8 mouse cellular contexts compared by ENCODE assay signal in the genomic region with DNA sequence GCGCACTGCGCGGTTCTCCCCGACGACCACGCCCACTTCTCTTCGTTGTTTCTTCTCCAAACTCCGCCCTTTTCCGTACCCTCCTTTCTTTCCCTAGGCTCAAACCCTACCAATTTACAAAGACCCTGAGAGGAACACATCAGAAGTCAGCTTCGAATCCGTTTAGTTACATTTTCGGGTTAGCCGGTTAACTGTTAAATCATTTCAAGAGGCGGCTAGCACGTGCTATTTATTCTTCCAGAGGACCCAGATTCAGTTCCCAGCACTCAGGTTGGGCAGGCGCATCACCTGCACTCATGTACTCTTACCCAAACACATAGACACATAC. TPM values are rescaled to one million over a fixed set of nuclear protein-coding genes. Genes with fewer than 3 reads are reported as not detected.
DNase-seq lines count a peak whose midpoint lies in the region; ATAC-seq and TF ChIP-seq lines count a peak whose summit lies in the region.

Guk1 (minus strand) TSS at position 154 of the 328 bp plus-strand sequence.

- no peak for DNase-seq in adrenal gland, adult 18-20 months (ENCODE audit: low spot score in 2 of 2)
- DNase-seq in adrenal gland, adult (ENCODE audit: inconsistent age in 2 of 2, low spot score in 1 of 2), result no peak
- DNase-seq in CH12.LX (ENCODE audit: extremely low read depth), result no peak
- DNase-seq in forebrain, embryonic 10.5 days (ENCODE audit: extremely low spot score, low spot score), result no peak
- DNase-seq in heart, postnatal 4 days, result no peak
- no peak for DNase-seq in frontal cortex, postnatal 36 days (ENCODE audit: low spot score in 2 of 2)

- H3K9ac ChIP-seq in CH12.LX (ENCODE audit: insufficient read depth, low read depth), result peak within 1 kb of the TSS; percentile 80
- peak within 1 kb of the TSS; percentile 71 for H3K9ac ChIP-seq in limb, embryonic 15.5 days
- peak within 1 kb of the TSS; percentile 69 for H3K9ac ChIP-seq in stomach, embryonic 15.5 days

- H3K79me2 ChIP-seq in CH12.LX (replicated peaks; ENCODE audit: control insufficient read depth, extremely low read depth, insufficient read depth, poor library complexity, severe bottlenecking), result no peaks in the 10 kb centered on the region

- 5% methylated on average over 16 of the region's 16 CpGs for WGBS in forebrain, embryonic 10.5 days
- 6% methylated on average over 16 of the region's 16 CpGs for WGBS in limb, embryonic 15.5 days
- 5% methylated on average over 16 of the region's 16 CpGs for WGBS in stomach, embryonic 15.5 days

- peaks cover 13 to 36% of the 10 kb centered on the region in 2 experiments for H3K4me1 ChIP-seq in CH12.LX (ENCODE audit: control insufficient read depth in 1 of 2, insufficient read depth in 2 of 2)
- H3K4me1 ChIP-seq in forebrain, embryonic 10.5 days, result peaks cover 10% of the 10 kb centered on the region
- peaks cover 18% of the 10 kb centered on the region for H3K4me1 ChIP-seq in limb, embryonic 15.5 days
- peaks cover 7% of the 10 kb centered on the region; the same call in 1 of the 2 replicates for H3K4me1 ChIP-seq in stomach, embryonic 15.5 days

- peaks cover 0 to 28% of the 10 kb centered on the region in 2 experiments for H3K36me3 ChIP-seq in CH12.LX (replicated peaks in 1 of 2; ENCODE audit: control insufficient read depth in 1 of 2, insufficient read depth in 1 of 2, low read length in 1 of 2)
- H3K36me3 ChIP-seq in forebrain, embryonic 10.5 days (replicated peaks), result peaks cover under 1% of the 10 kb centered on the region; the same call in 1 of the 2 replicates
- 0 out of 2 replicates have a peak, but pooled peaks cover under 1% of the 10 kb centered on the region for H3K36me3 ChIP-seq in limb, embryonic 15.5 days
- no peaks in the 10 kb centered on the region for H3K36me3 ChIP-seq in stomach, embryonic 15.5 days

- TF ChIP-seq POLR2A in CH12.LX (IDR thresholded peaks at IDR 0.05; ENCODE audit: low read depth, low read length), result no peak; the same call in 1 of the 2 replicates

- TF ChIP-seq EP300 in CH12.LX (IDR thresholded peaks at IDR 0.05; ENCODE audit: low read length), result no peak

- in situ Hi-C loops in CH12.LX (cut with MboI; ENCODE audit: low pct_ligation_motif_present, low pct_unique_long_range_greater_than_20kb, low sequenced_read_pairs), result no loop called here

- H3K27ac ChIP-seq in CH12.LX (ENCODE audit: insufficient read depth, low read depth), result peak within 1 kb of the TSS; percentile 35
- H3K27ac ChIP-seq in forebrain, embryonic 10.5 days, result peak within 1 kb of the TSS; percentile 91
- H3K27ac ChIP-seq in limb, embryonic 15.5 days, result peak within 1 kb of the TSS; percentile 95
- peak within 1 kb of the TSS; percentile 93 for H3K27ac ChIP-seq in stomach, embryonic 15.5 days

- no peak for ATAC-seq in limb, embryonic 15.5 days (ENCODE audit: insufficient number of reproducible peaks, low FRiP score, low TSS enrichment, low read depth)
- no peak for ATAC-seq in stomach, embryonic 15.5 days (ENCODE audit: insufficient read depth, low FRiP score, low read depth)

- H3K4me2 ChIP-seq in CH12.LX (ENCODE audit: insufficient read depth, low read depth, poor library complexity, severe bottlenecking), result peak within 1 kb of the TSS; percentile 58
- H3K4me2 ChIP-seq in limb, embryonic 15.5 days, result peak within 1 kb of the TSS; percentile 68
- peak within 1 kb of the TSS; percentile 71 for H3K4me2 ChIP-seq in stomach, embryonic 15.5 days

- no peak for TF ChIP-seq CTCF in CH12.LX (conservative IDR thresholded peaks at IDR 0.05 in 1 of 2, IDR thresholded peaks at IDR 0.05 in 1 of 2; ENCODE audit: low read depth in 2 of 2, low read length in 2 of 2)

- dilution Hi-C loops in CH12.LX (cut with MboI; ENCODE audit: extremely low pct_ligation_motif_present, extremely low pct_unique_long_range_greater_than_20kb, low sequenced_read_pairs), result no loop called here

- no peaks in the 10 kb centered on the region for H3K9me3 ChIP-seq in CH12.LX (replicated peaks; ENCODE audit: low read length)
- no peaks in the 10 kb centered on the region for H3K9me3 ChIP-seq in forebrain, embryonic 10.5 days
- H3K9me3 ChIP-seq in limb, embryonic 15.5 days, result no peaks in the 10 kb centered on the region
- no peaks in the 10 kb centered on the region for H3K9me3 ChIP-seq in stomach, embryonic 15.5 days

- H3K4me3 ChIP-seq in CH12.LX (replicated peaks in 1 of 3; ENCODE audit: low read depth in 2 of 3, low read length in 2 of 3, poor library complexity in 1 of 3), result peak within 1 kb of the TSS; percentile 73 to 98 (median 86)
- H3K4me3 ChIP-seq in forebrain, embryonic 10.5 days, result peak within 1 kb of the TSS; percentile 73
- peak within 1 kb of the TSS; percentile 73 for H3K4me3 ChIP-seq in limb, embryonic 15.5 days
- H3K4me3 ChIP-seq in stomach, embryonic 15.5 days (replicated peaks), result peak within 1 kb of the TSS; percentile 72

- TF ChIP-seq RAD21 in CH12.LX (IDR thresholded peaks at IDR 0.05; ENCODE audit: low read depth, low read length), result no peak

- H3K27me3 ChIP-seq in CH12.LX (replicated peaks), result no peaks in the 10 kb centered on the region
- H3K27me3 ChIP-seq in forebrain, embryonic 10.5 days (ENCODE audit: poor library complexity, severe bottlenecking), result no peaks in the 10 kb centered on the region
- H3K27me3 ChIP-seq in limb, embryonic 15.5 days, result no peaks in the 10 kb centered on the region
- no peaks in the 10 kb centered on the region for H3K27me3 ChIP-seq in stomach, embryonic 15.5 days (replicated peaks)

TF ChIP-seq in CH12.LX, 34 proteins besides CTCF, POLR2A, EP300 and RAD21:
- TF ChIP-seq BHLHE40 (IDR thresholded peaks at IDR 0.05; ENCODE audit: low read depth, low read length) (peak; percentile 46; the same call in 1 of the 2 replicates), ETS1 (conservative IDR thresholded peaks at IDR 0.05; ENCODE audit: low read depth, low read length) (no peak), MEF2A (IDR thresholded peaks at IDR 0.05; ENCODE audit: borderline replicate concordance, low read depth, low read length) (no peak; the same call in 1 of the 2 replicates), TBP (conservative IDR thresholded peaks at IDR 0.05; ENCODE audit: low read depth, low read length) (0 out of 2 replicates have a peak, but pooled peaks have one; percentile 32)

RNA-seq across cellular contexts. Expression of gene Guk1, which starts in this region (rescaled TPM):
- 10 to 100 TPM; 57.3 to 71.5 TPM for total RNA-seq in adrenal gland, adult 18-20 months (2021)
- total RNA-seq in CH12.LX (2012; rRNA removed) (148 and 149 TPM in 2 replicates), CH12.LX (2014; rRNA removed) (130 and 148 TPM in 2 replicates)
- polyA plus RNA-seq in CH12.LX (2012; ENCODE audit: insufficient read length, low read depth), result 111 and 139 TPM in 2 replicates
- polyA plus RNA-seq in forebrain, embryonic 10.5 days (2016; fragmentation: Nextera tagmentation; extraction: Ambion mirVana), result 129 and 135 TPM in 2 replicates
- 10 to 100 TPM; 63.3 to 67.9 TPM for total RNA-seq in heart, postnatal 4 days (2021)
- 122 and 124 TPM in 2 replicates for polyA plus RNA-seq in limb, embryonic 15.5 days (2015; fragmentation: Nextera tagmentation; extraction: Ambion mirVana)
- polyA plus RNA-seq in stomach, embryonic 15.5 days (2015; fragmentation: Nextera tagmentation; extraction: Ambion mirVana), result 115 and 121 TPM in 2 replicates

Comparison
In these comparisons a context has a peak if more than half of its experiments do, and no peak if none do; other contexts are left out.
1. H3K27ac ChIP-seq: peak in every context shown above with its lines; median percentile 95 in limb, embryonic 15.5 days; 93 in stomach, embryonic 15.5 days; 91 in forebrain, embryonic 10.5 days; 35 in CH12.LX.